Mouse (Mus musculus) mesoderm, embryonic 11.5 days (tissue): ENCODE data around the gene Irf4.

Source experiments
- DNase-seq: peaks from one replicate; pipeline ENCODE4 v3.0.0-alpha.2; 2012; ENCODE audit warnings: low read depth, low spot score

The Irf4 gene

GRCm38 (mm10) chr13:30802336-30802955, 53.4 kb downstream of the Irf4 start:
- DNase-seq = no peak

- DNase-seq = no peak
These were observed 60.2 kb downstream of the Irf4 start for GRCm38 (mm10) chr13:30809240-30809639.

- DNase-seq = no peak
These were observed 64.4 kb downstream of the Irf4 start for GRCm38 (mm10) chr13:30813464-30813863.

GRCm38 (mm10) chr13:30814256-30814655, 65.2 kb downstream of the Irf4 start:
- no peak for DNase-seq
